Mouse (Mus musculus): Measurements from ENCODE around the gene Nup62cl.

The Nup62cl gene

GRCm38 (mm10) chrX:140062135-140062975 is at the start of gene Nup62cl, which contains the start of gene Pih1h3b:
TSS of gene Nup62cl (minus strand) at chrX:140062712.
TSS of gene Pih1h3b (plus strand) at chrX:140062879.
- peak; percentile 7 to 54 for DNase-seq (ENCODE audit: low spot score in 2 of 2)

GRCm38 (mm10) chrX:140094066-140094465 is 31.6 kb upstream of the Nup62cl start:
- no peak for DNase-seq (ENCODE audit: low spot score in 2 of 2)

DNA sequence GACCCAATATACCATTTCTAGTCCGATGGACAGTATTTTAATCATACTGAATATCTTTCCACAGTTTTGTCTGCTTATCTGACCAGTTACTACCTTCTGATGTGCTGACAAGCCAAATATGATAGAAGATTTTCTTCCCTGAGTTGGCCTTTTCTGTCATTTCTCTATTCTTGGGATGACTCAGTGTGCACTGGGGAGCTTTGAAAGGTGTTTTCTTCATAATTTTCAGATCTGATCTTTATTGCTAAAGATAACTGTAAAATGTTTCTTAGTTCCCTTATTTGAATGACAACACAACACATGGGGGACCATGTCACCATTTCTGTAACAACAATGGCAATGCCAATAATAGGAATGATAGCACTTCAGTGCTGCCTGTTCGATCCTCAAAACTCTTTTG is 20.0 kb upstream of the Nup62cl start:
- DNase-seq (ENCODE audit: low spot score in 2 of 2): no peak

DNA sequence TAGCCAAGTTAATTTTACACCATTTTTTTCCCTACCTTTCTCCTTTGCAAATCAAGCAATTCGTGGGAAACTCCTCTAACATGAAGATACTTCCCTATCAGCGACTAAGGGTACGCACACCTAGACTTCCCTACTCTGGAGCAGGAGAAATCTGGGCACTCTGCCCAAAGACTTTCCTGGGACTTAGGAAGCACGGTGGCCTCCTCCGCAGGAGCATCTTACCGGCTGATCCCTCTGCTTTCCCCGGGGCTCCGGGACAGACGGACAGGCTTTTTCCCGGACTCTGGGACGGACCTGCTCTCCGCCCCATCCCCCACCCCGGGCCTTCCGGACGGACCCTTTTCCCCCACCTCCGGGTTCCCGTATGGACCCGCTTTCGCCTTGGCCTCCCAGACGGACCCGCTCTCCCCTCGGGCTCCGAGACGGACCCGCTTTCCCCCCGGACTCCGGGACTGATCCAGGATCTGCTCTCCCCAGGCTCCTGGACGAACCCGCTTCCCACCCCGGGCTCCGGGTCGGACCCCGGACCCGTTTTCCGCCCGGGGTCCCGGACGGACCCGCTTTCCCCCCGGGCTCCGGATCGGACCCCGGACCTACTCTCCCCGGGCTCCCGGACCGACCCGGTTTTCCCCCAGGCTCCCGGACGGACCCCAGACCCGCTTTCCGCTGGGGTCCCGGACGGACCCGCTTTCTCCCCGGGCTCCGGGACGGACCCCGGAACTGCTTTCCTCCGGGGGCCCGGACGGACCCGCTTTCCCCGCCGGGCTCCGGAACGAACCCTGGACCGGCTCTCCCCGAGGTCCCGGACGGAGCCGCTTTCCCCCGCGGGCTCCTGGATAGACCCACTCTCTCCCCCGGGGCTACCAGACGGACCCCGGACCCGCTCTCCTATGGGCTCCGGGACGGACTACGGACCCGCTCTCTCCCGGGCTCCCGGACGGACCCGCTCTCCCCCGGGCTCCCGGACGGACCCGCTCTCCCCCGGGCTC is 1.3 kb downstream of the Nup62cl start:
- peak in 1 of 2 experiments; percentile 2 for DNase-seq (ENCODE audit: low spot score in 2 of 2)

DNA sequence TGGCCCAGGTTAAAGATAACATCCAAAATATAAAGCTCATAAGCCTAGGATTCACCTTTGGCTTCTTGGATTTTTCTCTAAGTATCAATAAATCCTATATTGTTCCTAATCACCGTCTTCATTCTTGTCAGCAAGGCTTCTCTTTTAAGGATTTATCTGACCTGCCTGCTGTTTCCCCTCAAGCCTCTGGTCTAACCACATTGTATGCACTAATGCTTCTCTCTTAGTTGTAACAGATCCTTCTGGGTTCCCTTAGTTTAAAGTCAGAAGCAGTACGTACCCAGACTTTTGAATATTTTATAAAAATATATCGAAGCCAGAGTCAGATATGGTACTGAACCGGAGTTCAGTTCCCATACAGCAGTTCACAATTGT is 63.8 kb downstream of the Nup62cl start:
- DNase-seq (ENCODE audit: low spot score in 2 of 2): no peak

DNA sequence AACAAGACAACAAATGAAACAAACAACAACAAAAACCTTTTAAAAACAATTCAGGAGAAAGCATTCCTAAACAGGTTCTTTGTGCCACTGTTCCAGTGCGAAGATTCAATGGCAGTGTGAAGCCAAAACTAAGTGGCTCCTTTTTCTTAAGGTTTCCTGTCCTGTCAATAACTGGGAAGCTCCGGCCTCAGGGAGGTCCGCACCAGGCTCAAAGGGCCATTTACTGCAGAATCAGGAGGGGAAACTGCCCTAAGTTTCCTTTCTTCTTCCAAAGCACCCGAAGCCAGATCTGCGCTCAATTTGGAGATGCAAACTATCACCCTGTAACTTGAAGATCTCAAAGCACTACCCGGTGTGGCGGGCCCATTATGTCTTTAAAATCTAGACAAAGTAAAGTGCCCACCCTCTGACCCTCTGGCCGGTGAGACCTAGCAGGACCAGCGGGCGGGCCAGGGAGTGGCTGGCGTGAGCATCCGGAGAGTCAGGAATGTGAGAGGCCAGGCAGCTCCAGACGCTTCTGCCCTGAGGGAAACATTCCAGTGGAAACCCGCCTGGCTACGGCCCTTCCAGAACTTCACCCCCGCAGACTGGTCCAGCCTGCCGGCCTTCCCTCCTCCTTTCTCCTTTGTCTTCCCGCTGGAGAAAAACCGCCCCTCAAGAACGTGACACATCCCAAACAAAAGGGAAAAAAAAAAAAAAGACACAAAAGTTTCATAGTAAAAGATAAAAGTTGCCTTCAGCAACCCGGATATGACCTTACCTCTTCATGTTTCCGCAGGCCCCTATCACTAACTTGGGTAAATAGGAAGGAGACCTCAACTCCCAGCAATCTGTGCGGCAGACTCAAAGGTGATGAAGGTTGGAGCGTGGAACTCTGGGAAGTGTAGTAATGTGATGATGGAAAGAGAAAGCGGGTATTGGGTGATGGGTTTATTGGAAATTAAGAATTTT is 64.5 kb downstream of the Nup62cl start, which contains the start of gene Rbm41:
Rbm41 (minus strand) TSS at position 856 of the 951 bp plus-strand sequence.
- DNase-seq (ENCODE audit: low spot score in 2 of 2): peak; percentile 13 to 21

GRCm38 (mm10) chrX:139982115-139982514 is 80.4 kb downstream of the Nup62cl start:
- DNase-seq (ENCODE audit: low spot score in 2 of 2): no peak
